Mouse (Mus musculus): ENCODE data around the gene Ip6k2. TPM values are rescaled to one million over a fixed set of nuclear protein-coding genes. Genes with fewer than 3 reads are reported as not detected.

The Ip6k2 gene
- polyA plus RNA-seq, 2 experiments = 119 to 265 TPM

GRCm38 (mm10) chr9:108753326-108753725, 30.3 kb upstream of the Ip6k2 start:
- Histone ChIP-seq H3K27ac (replicated peaks; ENCODE audit: low read depth, low read length) (no peak overlapping the region), H3K27me3 (ENCODE audit: control insufficient read depth, insufficient read depth, low read length) (no peaks in the 10 kb centered on the region), H3K9ac (ENCODE audit: low read depth, low read length, severe bottlenecking) (no peak overlapping the region), H3K4me2 (replicated peaks; ENCODE audit: low read depth, low read length, severe bottlenecking) (no peak overlapping the region), H3K4me3 (replicated peaks; ENCODE audit: low read length) (no peak overlapping the region), H3K4me1 (ENCODE audit: control insufficient read depth, insufficient read depth, low read length) (no peaks in the 10 kb centered on the region), H3K36me3 (ENCODE audit: control insufficient read depth, insufficient read depth, low read length) (0 out of 2 replicates have a peak, but pooled peaks cover 5% of the 10 kb centered on the region), H3K9me3 (ENCODE audit: control insufficient read depth, low read length) (no peaks in the 10 kb centered on the region)
- 77% methylated on average over 9 of the region's 9 CpGs for WGBS
- no peak for TF ChIP-seq POLR2A (IDR thresholded peaks at IDR 0.05; ENCODE audit: borderline replicate concordance, extremely low read depth, insufficient read depth, insufficient read length)
- DNase-seq (ENCODE audit: low spot score) (peak; percentile 16), ATAC-seq (ENCODE audit: low FRiP score, low read depth) (no peak)

DNA sequence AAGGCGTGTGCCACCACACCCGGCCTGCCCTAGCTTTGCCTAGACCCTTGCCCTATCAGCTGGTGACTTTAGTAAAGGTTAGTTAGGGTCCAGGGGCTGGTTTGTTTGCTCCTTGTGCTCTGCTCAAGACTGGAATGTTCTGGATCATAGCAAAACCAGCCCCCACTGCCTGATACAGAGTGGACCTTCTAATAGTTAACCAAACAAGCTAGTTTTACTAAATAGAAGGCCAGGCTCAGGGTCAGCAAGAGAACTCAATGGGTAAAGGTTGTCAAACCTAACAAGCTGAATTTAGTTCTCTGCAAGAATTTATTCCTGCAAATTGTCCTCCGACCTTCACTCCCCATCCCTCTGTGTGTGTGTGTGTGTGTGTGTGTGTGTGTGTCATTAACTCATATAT, 29.6 kb upstream of the Ip6k2 start:
- Histone ChIP-seq H3K4me3 (replicated peaks; ENCODE audit: low read length) (no peak overlapping the region), H3K4me1 (ENCODE audit: control insufficient read depth, insufficient read depth, low read length) (no peaks in the 10 kb centered on the region), H3K9ac (ENCODE audit: low read depth, low read length, severe bottlenecking) (no peak overlapping the region), H3K36me3 (ENCODE audit: control insufficient read depth, insufficient read depth, low read length) (0 out of 2 replicates have a peak, but pooled peaks cover under 1% of the 10 kb centered on the region), H3K27ac (replicated peaks; ENCODE audit: low read depth, low read length) (no peak overlapping the region), H3K4me2 (replicated peaks; ENCODE audit: low read depth, low read length, severe bottlenecking) (no peak overlapping the region), H3K27me3 (ENCODE audit: control insufficient read depth, insufficient read depth, low read length) (no peaks in the 10 kb centered on the region), H3K9me3 (ENCODE audit: control insufficient read depth, low read length) (no peaks in the 10 kb centered on the region)
- WGBS = 90% methylated on average over 3 of the region's 3 CpGs
- ATAC-seq (ENCODE audit: low FRiP score, low read depth) (no peak), DNase-seq (ENCODE audit: low spot score) (no peak)
- no peak for TF ChIP-seq POLR2A (IDR thresholded peaks at IDR 0.05; ENCODE audit: borderline replicate concordance, extremely low read depth, insufficient read depth, insufficient read length)

GRCm38 (mm10) chr9:108754423-108754822, 29.2 kb upstream of the Ip6k2 start:
- H3K4me3 ChIP-seq (replicated peaks; ENCODE audit: low read length) = no peak overlapping the region
- no peaks in the 10 kb centered on the region for H3K27me3 ChIP-seq (ENCODE audit: control insufficient read depth, insufficient read depth, low read length)
- 87% methylated on average over 5 of the region's 5 CpGs for WGBS
- H3K4me2 ChIP-seq (replicated peaks; ENCODE audit: low read depth, low read length, severe bottlenecking) = no peak overlapping the region
- no peak for ATAC-seq (ENCODE audit: low FRiP score, low read depth)
- H3K27ac ChIP-seq (replicated peaks; ENCODE audit: low read depth, low read length) = no peak overlapping the region
- DNase-seq (ENCODE audit: low spot score) = no peak
- H3K4me1 ChIP-seq (ENCODE audit: control insufficient read depth, insufficient read depth, low read length) = no peaks in the 10 kb centered on the region
- TF ChIP-seq POLR2A (IDR thresholded peaks at IDR 0.05; ENCODE audit: borderline replicate concordance, extremely low read depth, insufficient read depth, insufficient read length) = no peak
- no peak overlapping the region for H3K9ac ChIP-seq (ENCODE audit: low read depth, low read length, severe bottlenecking)
- no peaks in the 10 kb centered on the region for H3K9me3 ChIP-seq (ENCODE audit: control insufficient read depth, low read length)
- no peaks in the 10 kb centered on the region for H3K36me3 ChIP-seq (ENCODE audit: control insufficient read depth, insufficient read depth, low read length)

GRCm38 (mm10) chr9:108757406-108757805, 26.2 kb upstream of the Ip6k2 start:
- Histone ChIP-seq H3K4me1 (ENCODE audit: control insufficient read depth, insufficient read depth, low read length) (no peaks in the 10 kb centered on the region), H3K9ac (ENCODE audit: low read depth, low read length, severe bottlenecking) (no peak overlapping the region), H3K9me3 (ENCODE audit: control insufficient read depth, low read length) (no peaks in the 10 kb centered on the region), H3K36me3 (ENCODE audit: control insufficient read depth, insufficient read depth, low read length) (no peaks in the 10 kb centered on the region), H3K4me3 (replicated peaks; ENCODE audit: low read length) (no peak overlapping the region), H3K27ac (replicated peaks; ENCODE audit: low read depth, low read length) (no peak overlapping the region), H3K27me3 (ENCODE audit: control insufficient read depth, insufficient read depth, low read length) (no peaks in the 10 kb centered on the region), H3K4me2 (replicated peaks; ENCODE audit: low read depth, low read length, severe bottlenecking) (no peak overlapping the region)
- no peak for DNase-seq (ENCODE audit: low spot score)
- 60% methylated on average over 6 of the region's 6 CpGs for WGBS
- TF ChIP-seq POLR2A (IDR thresholded peaks at IDR 0.05; ENCODE audit: borderline replicate concordance, extremely low read depth, insufficient read depth, insufficient read length) = no peak
- no peak for ATAC-seq (ENCODE audit: low FRiP score, low read depth)

DNA sequence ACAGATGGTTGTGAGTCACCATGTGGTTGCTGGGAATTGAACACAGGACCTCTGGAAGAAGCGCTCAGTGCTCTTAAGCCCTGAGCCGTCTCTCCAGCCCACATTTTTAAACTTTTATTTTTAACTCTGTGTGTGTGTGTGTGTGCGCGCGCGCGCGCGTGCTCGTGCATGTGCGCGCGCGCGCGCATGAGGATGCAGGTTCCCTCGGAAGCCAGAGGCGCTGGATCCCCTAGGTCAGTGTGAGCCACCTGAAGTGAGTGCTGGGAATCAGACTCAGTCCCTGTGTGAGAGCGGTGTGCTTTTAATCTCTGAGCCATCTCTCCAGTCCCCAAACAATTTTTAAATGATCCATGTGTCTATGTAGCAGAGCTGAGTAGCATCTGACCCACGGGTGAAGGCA, 24.5 kb upstream of the Ip6k2 start:
- Histone ChIP-seq H3K4me3 (replicated peaks; ENCODE audit: low read length) (no peak overlapping the region), H3K4me2 (replicated peaks; ENCODE audit: low read depth, low read length, severe bottlenecking) (no peak overlapping the region), H3K36me3 (ENCODE audit: control insufficient read depth, insufficient read depth, low read length) (no peaks in the 10 kb centered on the region), H3K27ac (replicated peaks; ENCODE audit: low read depth, low read length) (no peak overlapping the region), H3K4me1 (ENCODE audit: control insufficient read depth, insufficient read depth, low read length) (no peaks in the 10 kb centered on the region), H3K27me3 (ENCODE audit: control insufficient read depth, insufficient read depth, low read length) (no peaks in the 10 kb centered on the region), H3K9me3 (ENCODE audit: control insufficient read depth, low read length) (no peaks in the 10 kb centered on the region), H3K9ac (ENCODE audit: low read depth, low read length, severe bottlenecking) (no peak overlapping the region)
- ATAC-seq (ENCODE audit: low FRiP score, low read depth) (no peak), DNase-seq (ENCODE audit: low spot score) (no peak)
- TF ChIP-seq POLR2A (IDR thresholded peaks at IDR 0.05; ENCODE audit: borderline replicate concordance, extremely low read depth, insufficient read depth, insufficient read length) = no peak
- 97% methylated on average over 20 of the region's 20 CpGs for WGBS

DNA sequence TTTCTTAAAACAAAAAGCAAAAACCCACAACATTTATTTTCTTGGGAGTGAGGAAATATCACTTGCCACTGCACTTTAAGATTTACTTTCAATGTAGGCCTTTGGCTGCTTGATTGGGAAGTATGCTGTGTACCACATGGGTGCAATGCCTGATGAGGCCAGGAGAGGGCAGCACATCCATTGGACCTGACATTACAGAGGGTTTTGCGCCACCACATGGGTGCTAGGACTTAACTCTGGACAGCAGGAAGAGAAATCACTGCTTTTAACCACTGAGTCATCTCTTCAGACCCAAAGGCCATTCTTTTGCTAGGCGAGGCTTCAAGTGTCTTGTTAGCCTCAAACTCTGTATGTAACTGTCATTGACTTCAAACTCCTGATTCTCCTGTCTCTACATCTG, 23.8 kb upstream of the Ip6k2 start:
- Histone ChIP-seq H3K4me1 (ENCODE audit: control insufficient read depth, insufficient read depth, low read length) (no peaks in the 10 kb centered on the region), H3K4me2 (replicated peaks; ENCODE audit: low read depth, low read length, severe bottlenecking) (no peak overlapping the region), H3K4me3 (replicated peaks; ENCODE audit: low read length) (no peak overlapping the region), H3K9ac (ENCODE audit: low read depth, low read length, severe bottlenecking) (no peak overlapping the region), H3K36me3 (ENCODE audit: control insufficient read depth, insufficient read depth, low read length) (no peaks in the 10 kb centered on the region), H3K27me3 (ENCODE audit: control insufficient read depth, insufficient read depth, low read length) (no peaks in the 10 kb centered on the region), H3K27ac (replicated peaks; ENCODE audit: low read depth, low read length) (no peak overlapping the region), H3K9me3 (ENCODE audit: control insufficient read depth, low read length) (no peaks in the 10 kb centered on the region)
- DNase-seq (ENCODE audit: low spot score) (no peak), ATAC-seq (ENCODE audit: low FRiP score, low read depth) (no peak)
- 66% methylated on average over 2 of the region's 2 CpGs for WGBS
- TF ChIP-seq POLR2A (IDR thresholded peaks at IDR 0.05; ENCODE audit: borderline replicate concordance, extremely low read depth, insufficient read depth, insufficient read length) = no peak
